Mouse (Mus musculus) spleen, adult 2 months (tissue): ENCODE results near the gene Havcr1.

ENCODE experiments used
- CTCF ChIP-seq: fragments of 200-500 bp; IDR thresholded peaks from 2 replicates; pipeline ENCODE4 v1.5.1; 2011; ENCODE audit warnings: mild to moderate bottlenecking, inconsistent platforms; ENCODE audit not compliant: insufficient read depth, insufficient read length, insufficient replicate concordance; ENCODE audit errors: extremely low read depth
- POLR2A ChIP-seq: fragments of 200-500 bp; IDR thresholded peaks from 2 replicates; pipeline ENCODE4 v1.6.1; 2011; ENCODE audit warnings: low read depth, low read length, inconsistent platforms

DNA sequence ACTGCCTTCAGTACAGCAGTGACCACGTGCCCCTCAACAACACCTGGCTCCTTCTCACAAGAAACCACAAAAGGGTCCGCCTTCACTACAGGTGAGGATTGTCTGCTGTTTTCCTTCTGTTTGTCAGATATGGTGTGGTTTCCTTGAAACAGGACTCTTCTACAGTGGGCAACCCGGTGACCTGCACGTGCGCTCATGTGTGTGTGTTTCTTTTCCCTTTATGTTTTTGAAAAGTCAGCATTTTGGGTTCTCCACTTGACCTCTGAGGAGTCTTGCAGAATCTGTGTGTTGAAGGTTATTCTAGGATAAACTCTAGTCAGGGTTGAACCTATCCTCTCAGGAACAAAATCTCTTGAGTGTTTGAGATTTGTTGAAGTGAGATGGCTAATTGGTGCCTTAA, 82.8 kb downstream of the Havcr1 start:
- TF ChIP-seq POLR2A (no peak), CTCF (no peak)
